Mouse (Mus musculus) megakaryocyte, embryonic 14.5 days (primary cell): ENCODE measurements at regions not wholly inside any gene's neighbourhood (a gene's known extent, or its start where the extent isn't known, plus 50 kb on each side); places are given as distances from the start of the nearest gene placed in this dataset.

Experiments used
- FLI1 ChIP-seq: IDR thresholded peaks from 2 replicates; pipeline ENCODE4 v1.6.1; 2012; ENCODE audit warnings: low read length, inconsistent platforms, mixed read lengths
- GATA1 ChIP-seq: IDR thresholded peaks from 3 replicates; pipeline ENCODE4 v1.6.1; 2012; ENCODE audit warnings: mixed read lengths, low read length, inconsistent platforms, borderline replicate concordance

GRCm38 (mm10) chr2:45170272-45170671 is 53.1 kb upstream of the Zeb2 start:
- TF ChIP-seq GATA1 (no peak), FLI1 (no peak)
